Mouse (Mus musculus) brown adipose tissue, adult 24 weeks (tissue): ENCODE measurements around the gene Xpnpep1. TPM values are rescaled to one million over a fixed set of nuclear protein-coding genes. Genes with fewer than 3 reads are reported as not detected.
A peak's percentile ranks its signal among the peaks of the same experiment; 100 is the strongest.

Source experiments
- H3K27ac ChIP-seq: fragments of 200-500 bp; replicated peaks from 2 replicates; pipeline ENCODE4 v1.5.1; 2012; ENCODE audit warnings: low read depth, mild to moderate bottlenecking, low read length
- H3K4me1 ChIP-seq: fragments of 200-500 bp; 2 replicates; pipeline ENCODE4 v1.6.1; 2012; ENCODE audit warnings: low read length, mixed read lengths; ENCODE audit not compliant: control insufficient read depth, insufficient read depth, insufficient read length
- H3K4me3 ChIP-seq: fragments of 200-500 bp; 2 replicates; pipeline ENCODE4 v1.5.1; 2012; ENCODE audit warnings: low read depth, mild to moderate bottlenecking, low read length, moderate library complexity; ENCODE audit not compliant: insufficient read depth
- polyA plus RNA-seq: library from polyadenylated mRNA; stranded (reverse); fragments of >200 nt; gene quantifications from 2 replicates; pipeline ENCODE4 v1.2.4, GENCODE M21; 2012; ENCODE audit not compliant: missing spikeins, insufficient read depth, insufficient read length

Gene Xpnpep1
- 44.5 and 47.0 TPM in 2 replicates for polyA plus RNA-seq

DNA sequence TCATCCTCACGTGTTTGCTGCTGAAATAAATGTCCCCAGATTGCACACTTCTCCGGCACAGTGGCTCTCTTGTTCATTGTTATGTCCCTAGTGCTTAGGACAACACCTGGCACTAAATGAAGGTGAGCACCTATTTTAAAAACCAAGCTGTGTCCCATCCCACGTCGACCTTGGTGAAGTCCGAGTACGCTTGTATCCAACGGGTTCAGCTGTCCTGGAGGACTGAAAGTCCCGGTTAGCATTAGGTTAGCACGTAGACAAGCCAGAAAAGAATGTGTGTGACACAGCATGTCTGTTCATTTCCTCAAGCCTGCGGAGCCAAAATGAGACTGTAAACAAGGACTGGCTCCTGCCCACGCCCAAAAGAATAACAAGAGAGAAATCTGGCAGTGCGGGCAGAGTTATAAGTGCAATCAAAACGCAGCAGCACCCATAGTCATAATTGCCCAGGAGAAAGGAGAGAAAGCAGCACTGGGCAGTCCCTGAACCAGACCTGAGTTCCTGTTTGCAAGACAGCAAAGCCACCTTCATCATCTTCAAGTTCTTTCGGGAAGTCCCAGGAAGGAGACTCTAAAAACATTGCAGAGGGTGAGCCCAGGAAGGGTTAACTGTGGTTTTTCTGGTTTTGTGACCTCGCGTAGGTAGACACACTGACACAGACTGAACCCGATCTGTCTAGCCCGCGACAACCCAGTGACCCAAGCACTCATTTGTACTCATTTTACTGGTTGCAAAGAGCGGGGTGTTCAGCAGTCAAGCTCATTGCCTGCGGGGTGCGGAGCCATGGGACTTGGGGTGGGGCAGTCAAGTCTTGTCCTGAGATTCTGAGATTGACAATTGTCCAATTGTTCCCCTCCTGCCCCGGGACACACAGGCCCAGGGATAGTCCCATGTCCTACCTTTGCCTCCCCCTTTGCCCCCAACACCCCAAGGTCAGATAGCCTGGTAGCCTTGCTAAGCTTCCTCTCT lies at the start of gene Xpnpep1:
TSS of gene Xpnpep1 (minus strand) at position 51 of the 969 bp plus-strand sequence.
- Histone ChIP-seq H3K4me1 (peaks cover 2% of the 10 kb centered on the region; the same call in 1 of the 2 replicates), H3K27ac (peak within 1 kb of the TSS; percentile 54), H3K4me3 (peak within 1 kb of the TSS; percentile 34; the same call in 1 of the 2 replicates)

GRCm38 (mm10) chr19:53087268-53088143 lies 47.5 kb upstream of the Xpnpep1 start:
- Histone ChIP-seq H3K27ac (peak overlapping the region; percentile 21; the same call in 1 of the 2 replicates), H3K4me1 (no peaks in the 10 kb centered on the region), H3K4me3 (peak overlapping the region; percentile 29; the same call in 1 of the 2 replicates)

DNA sequence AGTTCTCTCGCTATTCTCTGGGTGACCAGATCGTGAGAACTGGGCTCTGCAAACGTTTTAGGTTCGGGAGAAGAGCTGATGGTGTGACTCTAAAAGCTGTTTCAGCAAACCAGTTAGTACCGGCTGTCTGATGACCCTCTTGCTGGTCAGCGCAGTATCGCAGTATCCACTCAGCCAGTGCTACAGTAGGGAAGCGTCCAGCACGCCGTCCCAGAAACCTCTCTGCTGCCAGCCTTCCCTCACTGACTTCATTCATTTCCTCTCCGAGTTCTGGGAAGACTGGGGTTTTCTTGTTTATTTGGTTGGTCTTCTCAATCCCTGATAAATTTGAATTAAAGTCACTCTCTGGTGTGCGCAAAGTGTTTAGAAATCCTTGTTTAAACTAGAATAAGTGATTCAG lies 46.8 kb upstream of the Xpnpep1 start:
- no peaks in the 10 kb centered on the region for H3K4me1 ChIP-seq
- H3K27ac ChIP-seq, result no peak overlapping the region; the same call in 1 of the 2 replicates
- peak overlapping the region; percentile 29; the same call in 1 of the 2 replicates for H3K4me3 ChIP-seq

GRCm38 (mm10) chr19:53084735-53085134 lies 44.7 kb upstream of the Xpnpep1 start:
- Histone ChIP-seq H3K4me3 (no peak overlapping the region), H3K27ac (no peak overlapping the region)

DNA sequence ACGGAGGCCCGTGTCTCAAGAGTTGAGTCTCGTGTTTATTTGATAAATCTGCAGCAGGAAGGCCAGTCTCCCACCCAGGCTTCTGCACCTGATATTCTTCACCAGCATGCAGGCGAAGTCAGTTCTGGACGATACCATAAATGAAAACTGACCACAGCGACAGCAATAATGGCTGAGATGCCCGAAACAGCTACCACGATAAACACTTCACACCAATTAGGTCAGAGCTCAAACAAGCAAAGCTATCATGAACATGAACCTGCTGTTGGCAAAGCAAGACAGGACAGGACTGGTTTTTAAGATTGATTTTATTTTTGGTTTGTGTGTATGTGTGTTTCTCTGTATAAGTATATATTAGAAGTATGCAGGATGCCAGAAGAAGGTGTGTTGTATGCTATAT lies 42.8 kb upstream of the Xpnpep1 start:
- H3K4me1 ChIP-seq, result no peaks in the 10 kb centered on the region
- no peak overlapping the region for H3K4me3 ChIP-seq
- no peak overlapping the region for H3K27ac ChIP-seq

More at GRCm38 (mm10) chr19:53084735-53085134, 44.7 kb upstream of the Xpnpep1 start:
- H3K4me1 ChIP-seq, result no peaks in the 10 kb centered on the region

DNA sequence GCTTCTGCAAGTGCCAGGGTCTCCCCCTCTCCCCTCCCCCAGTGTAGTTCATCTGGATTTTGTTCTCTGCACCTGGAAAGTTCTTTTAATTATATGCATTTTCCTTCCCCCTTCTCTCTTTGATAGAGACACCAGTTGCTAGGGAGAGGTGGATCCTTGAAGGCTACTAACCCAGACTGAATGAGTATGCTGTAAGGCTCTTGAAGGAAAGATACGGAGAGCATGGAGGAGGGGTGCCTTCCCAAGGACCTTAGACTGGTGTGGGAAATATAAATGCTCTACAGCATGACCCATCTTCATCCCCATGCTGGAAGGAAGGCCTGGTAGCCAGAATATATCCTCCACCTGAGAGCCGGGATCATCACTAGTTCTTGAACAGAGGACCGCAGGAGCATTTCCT lies 41.3 kb upstream of the Xpnpep1 start:
- Histone ChIP-seq H3K27ac (no peak overlapping the region), H3K4me1 (no peaks in the 10 kb centered on the region), H3K4me3 (no peak overlapping the region)

DNA sequence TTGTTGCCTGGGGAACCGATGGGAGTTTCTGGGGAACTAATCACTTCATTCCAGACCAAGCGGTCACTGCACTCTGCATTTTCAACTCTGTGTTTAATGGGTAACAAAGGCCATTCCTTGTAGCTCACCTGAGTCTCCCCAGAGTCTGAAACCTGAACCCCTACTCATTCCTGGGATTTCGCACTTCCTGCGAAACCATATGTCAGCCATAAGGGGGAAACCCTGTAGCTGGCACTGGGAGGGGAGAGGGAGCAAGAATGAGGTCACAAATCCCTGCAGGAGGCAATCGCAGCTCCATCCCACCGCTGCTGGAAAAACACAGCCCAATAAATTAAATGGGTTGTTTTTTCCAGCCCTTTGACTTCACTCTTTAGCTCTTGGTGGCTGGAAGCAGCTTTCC lies 40.9 kb upstream of the Xpnpep1 start:
- no peak overlapping the region for H3K4me3 ChIP-seq
- H3K27ac ChIP-seq, result no peak overlapping the region
- no peaks in the 10 kb centered on the region for H3K4me1 ChIP-seq

- H3K4me1 ChIP-seq, result peaks cover 3% of the 10 kb centered on the region; the same call in 1 of the 2 replicates
- H3K4me3 ChIP-seq, result no peak overlapping the region
- H3K27ac ChIP-seq, result no peak overlapping the region
Measured at GRCm38 (mm10) chr19:53080487-53080886, 40.5 kb upstream of the Xpnpep1 start.

- no peak overlapping the region for H3K27ac ChIP-seq
- H3K4me3 ChIP-seq, result no peak overlapping the region
- H3K4me1 ChIP-seq, result peaks cover 3% of the 10 kb centered on the region; the same call in 1 of the 2 replicates
Measured at GRCm38 (mm10) chr19:53080026-53080425, 40.0 kb upstream of the Xpnpep1 start.

DNA sequence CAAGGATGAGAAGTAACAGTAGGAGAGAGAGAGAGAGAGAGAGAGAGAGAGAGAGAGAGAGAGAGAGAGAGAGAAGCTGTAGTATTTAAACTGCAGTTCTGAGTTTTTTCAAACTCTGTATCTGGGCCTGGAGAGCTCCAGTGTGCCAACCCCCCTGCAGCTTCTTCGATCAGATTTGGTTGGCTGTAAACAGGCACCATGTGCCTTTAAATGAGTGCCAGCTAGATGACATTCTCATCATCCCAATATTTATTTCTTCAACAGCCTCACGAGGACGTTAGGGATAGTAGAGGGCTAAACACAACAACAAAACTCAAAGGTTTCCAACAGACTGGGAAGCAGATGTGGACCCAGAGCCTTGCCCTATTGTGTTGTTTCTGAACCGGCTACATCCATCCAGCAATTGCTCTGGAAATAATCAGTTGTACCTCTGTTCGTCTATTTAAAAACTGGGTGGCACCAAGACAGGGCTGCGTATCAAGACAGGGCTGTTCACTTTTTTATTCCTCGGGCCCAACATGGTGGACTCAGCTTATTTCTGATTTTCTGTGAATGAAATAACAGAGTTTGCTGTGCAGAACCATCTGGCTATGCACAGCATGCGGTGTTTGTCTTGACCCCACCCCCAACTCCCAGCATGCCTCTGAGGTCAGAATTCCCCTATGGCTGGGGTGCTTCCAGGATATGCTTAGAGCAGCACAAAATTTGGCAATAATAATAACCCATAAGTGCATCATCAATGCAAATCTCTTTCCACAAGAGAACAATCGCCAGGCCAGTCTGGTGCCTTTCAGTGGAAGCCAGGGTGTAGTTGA lies 38.5 kb upstream of the Xpnpep1 start:
- no peak overlapping the region for H3K4me3 ChIP-seq
- no peak overlapping the region for H3K27ac ChIP-seq
- peaks cover 3% of the 10 kb centered on the region; the same call in 1 of the 2 replicates for H3K4me1 ChIP-seq

DNA sequence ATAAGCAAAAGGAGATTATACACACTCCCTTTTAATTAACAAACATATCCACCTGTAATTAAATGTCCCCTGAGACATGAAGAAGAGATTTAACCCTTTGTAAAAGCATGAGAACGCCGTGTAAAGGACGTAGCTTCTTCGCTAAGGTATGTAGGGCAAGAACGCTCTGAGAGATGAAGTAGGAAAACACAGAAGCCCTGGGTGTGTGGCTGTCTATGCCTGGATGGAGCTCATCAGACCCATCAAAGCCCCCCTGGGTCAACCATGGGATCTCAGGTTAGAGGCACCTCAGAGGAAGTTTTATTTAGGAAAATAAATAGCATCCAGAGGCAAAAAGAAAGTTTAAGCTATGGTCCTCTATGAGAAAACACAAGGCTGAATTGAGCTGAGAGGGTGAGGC lies 37.3 kb upstream of the Xpnpep1 start:
- Histone ChIP-seq H3K27ac (no peak overlapping the region), H3K4me3 (no peak overlapping the region), H3K4me1 (peaks cover 3% of the 10 kb centered on the region; the same call in 1 of the 2 replicates)

GRCm38 (mm10) chr19:53076238-53076981 lies 36.4 kb upstream of the Xpnpep1 start:
- Histone ChIP-seq H3K4me1 (peaks cover 3% of the 10 kb centered on the region; the same call in 1 of the 2 replicates), H3K4me3 (peak overlapping the region; percentile 18; the same call in 1 of the 2 replicates), H3K27ac (peak overlapping the region; percentile 95)

DNA sequence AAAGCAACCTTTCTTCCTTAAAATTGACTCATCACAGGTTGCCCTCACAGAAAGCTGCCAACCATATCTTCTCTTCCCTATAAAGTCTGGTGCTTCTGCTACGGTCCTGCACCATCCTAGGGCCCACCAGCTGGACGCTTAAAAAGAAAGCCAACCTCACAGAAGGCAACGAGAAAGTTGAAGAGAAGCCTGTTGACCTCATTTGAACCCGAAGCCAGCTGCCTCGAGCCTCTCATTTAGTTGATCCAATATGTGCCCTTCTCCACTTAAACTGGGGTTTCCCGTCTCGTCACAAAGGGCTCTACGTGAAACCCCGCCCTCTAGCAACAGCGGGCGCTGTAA lies 35.9 kb upstream of the Xpnpep1 start:
- Histone ChIP-seq H3K4me3 (peak overlapping the region; percentile 18; the same call in 1 of the 2 replicates), H3K27ac (peak overlapping the region; percentile 95), H3K4me1 (peaks cover 3% of the 10 kb centered on the region; the same call in 1 of the 2 replicates)
